Mouse (Mus musculus) T-helper 1 cell (primary cell): Measurements from ENCODE around the gene Slc22a28.
"Not testable (repeated sequence)": the region's sequence is repeated elsewhere in the genome, so short reads cannot be mapped to it uniquely, and the experiment has no call there.

Source experiments
- in situ Hi-C: fragments of 300-600 bp; cut with MboI, MseI; formaldehyde crosslinking; loops from one replicate; pipeline ENCODE4 v1.15.1; 2025; ENCODE audit warnings: high pct_unique_total_duplicates

The Slc22a28 gene

GRCm38 (mm10) chr19:8131881-8132280, at the start of gene Slc22a28:
TSS of gene Slc22a28 (minus strand) at chr19:8131982.
- in situ Hi-C loops = not testable (repeated sequence)

GRCm38 (mm10) chr19:8148787-8149523, 17.2 kb upstream of the Slc22a28 start:
- in situ Hi-C loops = no loop called here

GRCm38 (mm10) chr19:8142716-8143115, 10.9 kb upstream of the Slc22a28 start:
- in situ Hi-C loops = not testable (repeated sequence)

- in situ Hi-C loops = not testable (repeated sequence)
These were observed 2.5 kb upstream of the Slc22a28 start for GRCm38 (mm10) chr19:8134127-8134841.

GRCm38 (mm10) chr19:8019904-8020349, 111.9 kb downstream of the Slc22a28 start:
- in situ Hi-C loops = loop anchor here (25.0 kb wide), 2 partner anchors 508 to 1142 kb away; no protein-coding TSS in a partner anchor

- in situ Hi-C loops = loop anchor here (25.0 kb wide), 2 partner anchors 507 to 1143 kb away; no protein-coding TSS in a partner anchor
These were observed 112.4 kb downstream of the Slc22a28 start for GRCm38 (mm10) chr19:8019329-8019851.

GRCm38 (mm10) chr19:8018535-8018934, 113.2 kb downstream of the Slc22a28 start:
- in situ Hi-C loops = loop anchor here (25.0 kb wide), 2 partner anchors 506 to 1144 kb away; no protein-coding TSS in a partner anchor
